Mouse (Mus musculus) ovary, postnatal 36 days (tissue): ENCODE data around the gene Msantd1.

Source experiments
- DNase-seq: peaks from one replicate; pipeline ENCODE4 v3.0.0; 2022; ENCODE audit warnings: low spot score, mixed read lengths

Msantd1 gene

GRCm38 (mm10) chr5:34927648-34928047, 19.8 kb downstream of the Msantd1 start:
- no peak for DNase-seq

GRCm38 (mm10) chr5:34930151-34930975, 22.6 kb downstream of the Msantd1 start:
- no peak for DNase-seq

GRCm38 (mm10) chr5:34931091-34931490, 23.3 kb downstream of the Msantd1 start:
- DNase-seq: no peak

- no peak for DNase-seq
Observed at GRCm38 (mm10) chr5:34931516-34932457, 24.0 kb downstream of the Msantd1 start.

GRCm38 (mm10) chr5:34932458-34932806, 24.6 kb downstream of the Msantd1 start:
- no peak for DNase-seq

GRCm38 (mm10) chr5:34933461-34933860, 25.6 kb downstream of the Msantd1 start:
- no peak for DNase-seq

- DNase-seq: no peak
Observed at GRCm38 (mm10) chr5:34941710-34942470, 34.1 kb downstream of the Msantd1 start.

GRCm38 (mm10) chr5:34943428-34943827, 35.6 kb downstream of the Msantd1 start:
- DNase-seq: no peak

- DNase-seq: peak; percentile 90
Observed at GRCm38 (mm10) chr5:34948861-34949760, 41.3 kb downstream of the Msantd1 start, which contains the start of gene Rgs12. TSS of gene Rgs12 (plus strand) at chr5:34949445.

GRCm38 (mm10) chr5:34949769-34950211, 42.0 kb downstream of the Msantd1 start:
- DNase-seq: no peak

GRCm38 (mm10) chr5:34950486-34951160, 42.8 kb downstream of the Msantd1 start:
- no peak for DNase-seq

- no peak for DNase-seq
Observed at GRCm38 (mm10) chr5:34951161-34951834, 43.5 kb downstream of the Msantd1 start.

- DNase-seq: no peak
Observed at GRCm38 (mm10) chr5:34954508-34954907, 46.7 kb downstream of the Msantd1 start.

- peak; percentile 33 for DNase-seq
Observed at GRCm38 (mm10) chr5:34955630-34956029, 47.8 kb downstream of the Msantd1 start.

- no peak for DNase-seq
Observed at GRCm38 (mm10) chr5:34956151-34956550, 48.3 kb downstream of the Msantd1 start.

GRCm38 (mm10) chr5:34957015-34957414, 49.2 kb downstream of the Msantd1 start:
- DNase-seq: no peak

GRCm38 (mm10) chr5:34960021-34960420, 52.2 kb downstream of the Msantd1 start:
- no peak for DNase-seq

- DNase-seq: no peak
Observed at GRCm38 (mm10) chr5:34965531-34965930, 57.7 kb downstream of the Msantd1 start.

GRCm38 (mm10) chr5:34968386-34968785, 60.6 kb downstream of the Msantd1 start:
- DNase-seq: no peak

- no peak for DNase-seq
Observed at GRCm38 (mm10) chr5:34972471-34972870, 64.7 kb downstream of the Msantd1 start.
